Mouse (Mus musculus) kidney, adult 2 months (tissue): ENCODE measurements at regions not wholly inside any gene's neighbourhood (a gene's known extent, or its start where the extent isn't known, plus 50 kb on each side); places are given as distances from the start of the nearest gene placed in this dataset.

ENCODE experiments used
- DNase-seq: peaks from one replicate; pipeline ENCODE4 v3.0.0; 2021
- H3K27ac ChIP-seq: fragments of 200-500 bp; 2 replicates; pipeline ENCODE4 v1.5.1; 2012; ENCODE audit warnings: low read depth, low read length, control low read depth, inconsistent platforms; ENCODE audit not compliant: insufficient read depth
- H3K27me3 ChIP-seq: fragments of 200-500 bp; replicated peaks from 2 replicates; pipeline ENCODE4 v1.6.1; 2012; ENCODE audit warnings: mild to moderate bottlenecking, moderate library complexity, low read length, inconsistent platforms; ENCODE audit not compliant: control insufficient read depth, insufficient read depth
- H3K36me3 ChIP-seq: fragments of 200-500 bp; 2 replicates; pipeline ENCODE4 v1.6.1; 2012; ENCODE audit warnings: mild to moderate bottlenecking, moderate library complexity, low read length, inconsistent platforms; ENCODE audit not compliant: control insufficient read depth, insufficient read depth
- H3K4me1 ChIP-seq: fragments of 200-500 bp; 2 replicates; pipeline ENCODE4 v1.6.1; 2011; ENCODE audit warnings: low read length; ENCODE audit not compliant: control insufficient read depth, insufficient read depth
- H3K4me3 ChIP-seq: fragments of 200-500 bp; 2 replicates; pipeline ENCODE4 v1.5.1; 2011; ENCODE audit warnings: mild to moderate bottlenecking, low read depth, low read length, control low read depth; ENCODE audit not compliant: insufficient read depth
- CTCF ChIP-seq: fragments of 200-500 bp; conservative IDR thresholded peaks from 2 replicates; pipeline ENCODE4 v1.5.1; 2011; ENCODE audit warnings: low read depth, mild to moderate bottlenecking, control low read depth, low read length, moderate library complexity, mixed read lengths; ENCODE audit not compliant: insufficient read depth, insufficient read length
- POLR2A ChIP-seq: fragments of 200-500 bp; IDR thresholded peaks from one replicate; pipeline ENCODE4 v1.6.1; 2011; ENCODE audit warnings: low read depth, low read length, control low read depth
- WGBS: fragments of 180-500 bp; shearing (Covaris S2); methylation state at CpG from one replicate; pipeline ENCODE4 v1.1.7; 2018; 5-methylcytosine and 5-hydroxymethylcytosine counted together

- H3K36me3 ChIP-seq, result no peaks in the 10 kb centered on the region
- no peak overlapping the region for H3K27ac ChIP-seq
- no peaks in the 10 kb centered on the region for H3K27me3 ChIP-seq
- no peaks in the 10 kb centered on the region for H3K4me1 ChIP-seq
- TF ChIP-seq POLR2A (no peak), CTCF (no peak)
- H3K4me3 ChIP-seq, result no peak overlapping the region
- DNase-seq, result no peak
Measured at GRCm38 (mm10) chr13:11181191-11181590, 820.5 kb upstream of the Chrm3 start.

GRCm38 (mm10) chr13:11180356-11180755 lies 819.7 kb upstream of the Chrm3 start:
- 93% methylated on average over 1 of the region's 1 CpGs for WGBS
- Histone ChIP-seq H3K4me3 (no peak overlapping the region), H3K4me1 (no peaks in the 10 kb centered on the region), H3K27ac (no peak overlapping the region), H3K36me3 (no peaks in the 10 kb centered on the region), H3K27me3 (no peaks in the 10 kb centered on the region)
- DNase-seq, result no peak
- TF ChIP-seq CTCF, result no peak
- no peak for TF ChIP-seq POLR2A

- no peak overlapping the region for H3K27ac ChIP-seq
- H3K4me1 ChIP-seq, result no peaks in the 10 kb centered on the region
- no peak overlapping the region for H3K4me3 ChIP-seq
- H3K36me3 ChIP-seq, result no peaks in the 10 kb centered on the region
- TF ChIP-seq POLR2A (no peak), CTCF (no peak)
- H3K27me3 ChIP-seq, result no peaks in the 10 kb centered on the region
- no peak for DNase-seq
- WGBS, result 91% methylated on average over 2 of the region's 2 CpGs
Measured at GRCm38 (mm10) chr13:11178586-11178985, 817.9 kb upstream of the Chrm3 start.

GRCm38 (mm10) chr13:11177642-11178420 lies 817.2 kb upstream of the Chrm3 start:
- Histone ChIP-seq H3K27ac (no peak overlapping the region), H3K27me3 (no peaks in the 10 kb centered on the region), H3K4me1 (no peaks in the 10 kb centered on the region), H3K4me3 (no peak overlapping the region), H3K36me3 (no peaks in the 10 kb centered on the region)
- DNase-seq, result no peak
- WGBS, result 84% methylated on average over 6 of the region's 6 CpGs
- TF ChIP-seq POLR2A, result no peak
- TF ChIP-seq CTCF, result no peak

- WGBS, result 78% methylated on average over 5 of the region's 5 CpGs
- H3K27me3 ChIP-seq, result no peaks in the 10 kb centered on the region
Measured at GRCm38 (mm10) chr13:11167115-11167514, 806.5 kb upstream of the Chrm3 start.

GRCm38 (mm10) chr13:11164130-11164529 lies 803.5 kb upstream of the Chrm3 start:
- TF ChIP-seq CTCF (no peak), POLR2A (no peak)
- no peak overlapping the region for H3K27ac ChIP-seq
- no peaks in the 10 kb centered on the region for H3K36me3 ChIP-seq
- DNase-seq, result no peak
- H3K27me3 ChIP-seq, result no peaks in the 10 kb centered on the region
- WGBS, result 74% methylated on average over 3 of the region's 3 CpGs
- H3K4me1 ChIP-seq, result no peaks in the 10 kb centered on the region
- H3K4me3 ChIP-seq, result no peak overlapping the region

More at GRCm38 (mm10) chr13:11167115-11167514, 806.5 kb upstream of the Chrm3 start:
- no peaks in the 10 kb centered on the region for H3K4me1 ChIP-seq
- TF ChIP-seq CTCF (no peak), POLR2A (no peak)
- no peak overlapping the region for H3K4me3 ChIP-seq
- no peak for DNase-seq
- H3K36me3 ChIP-seq, result no peaks in the 10 kb centered on the region
- H3K27ac ChIP-seq, result no peak overlapping the region

- no peaks in the 10 kb centered on the region for H3K36me3 ChIP-seq
- no peaks in the 10 kb centered on the region for H3K4me1 ChIP-seq
- no peak for TF ChIP-seq CTCF
- no peak for TF ChIP-seq POLR2A
- DNase-seq, result no peak
- no peaks in the 10 kb centered on the region for H3K27me3 ChIP-seq
- WGBS, result 76% methylated on average over 3 of the region's 3 CpGs
- H3K4me3 ChIP-seq, result no peak overlapping the region
- H3K27ac ChIP-seq, result no peak overlapping the region
Measured at GRCm38 (mm10) chr13:11147268-11147667, 786.6 kb upstream of the Chrm3 start.

- Histone ChIP-seq H3K27ac (no peak overlapping the region), H3K4me1 (no peaks in the 10 kb centered on the region), H3K36me3 (no peaks in the 10 kb centered on the region), H3K4me3 (no peak overlapping the region), H3K27me3 (no peaks in the 10 kb centered on the region)
- no peak for DNase-seq
- TF ChIP-seq POLR2A (no peak), CTCF (no peak)
- WGBS, result 78% methylated on average over 2 of the region's 2 CpGs
Measured at GRCm38 (mm10) chr13:11107693-11108092, 747.0 kb upstream of the Chrm3 start.
